Mouse (Mus musculus): ENCODE results near the gene Rgp1. TPM values are rescaled to one million over a fixed set of nuclear protein-coding genes. Genes with fewer than 3 reads are reported as not detected.
A peak's percentile ranks its signal among the peaks of the same experiment; 100 is the strongest.

Rgp1 gene
- total and polyA plus RNA-seq, 3 experiments: 17.1 to 47.6 TPM; not detected in 1

GRCm38 (mm10) chr4:43579731-43580130 is 1.2 kb downstream of the Rgp1 start:
- no peaks in the 10 kb centered on the region for H3K27me3 ChIP-seq (ENCODE audit: control insufficient read depth in 1 of 2, insufficient read depth in 2 of 2, low read length in 2 of 2)
- peaks cover 21% of the 10 kb centered on the region for H3K79me2 ChIP-seq (ENCODE audit: control insufficient read depth, insufficient read depth, low read length, poor library complexity)
- H3K9ac ChIP-seq (ENCODE audit: control insufficient read depth, low read depth, low read length, poor library complexity, severe bottlenecking): peak overlapping the region; percentile 93
- peak overlapping the region; percentile 93 to 95; a peak in 3 of 4 replicates for H3K4me3 ChIP-seq (ENCODE audit: control insufficient read depth in 1 of 2, insufficient read depth in 1 of 2, low read depth in 2 of 2, low read length in 2 of 2)
- H3K4me1 ChIP-seq (ENCODE audit: control insufficient read depth in 1 of 2, insufficient read depth in 2 of 2, low read length in 2 of 2): peaks cover 7 to 21% of the 10 kb centered on the region in 2 experiments
- TF ChIP-seq CTCF (IDR thresholded peaks at IDR 0.05 in 2 of 3, conservative IDR thresholded peaks at IDR 0.05 in 1 of 3; ENCODE audit: control insufficient read depth in 1 of 3, insufficient read depth in 1 of 3, low read depth in 2 of 3, low read length in 3 of 3, poor library complexity in 1 of 3, severe bottlenecking in 1 of 3) (no peak), GABPA (IDR thresholded peaks at IDR 0.05; ENCODE audit: low read depth, low read length) (no peak), HCFC1 (IDR thresholded peaks at IDR 0.05; ENCODE audit: low read depth, low read length) (no peak), NELFE (IDR thresholded peaks at IDR 0.05; ENCODE audit: low read depth, low read length) (no peak), POLR2AphosphoS5 (IDR thresholded peaks at IDR 0.05; ENCODE audit: borderline replicate concordance, low read depth, low read length) (no peak), ZKSCAN1 (IDR thresholded peaks at IDR 0.05; ENCODE audit: low read depth, low read length) (no peak), MEF2A (IDR thresholded peaks at IDR 0.05; ENCODE audit: extremely low read depth, insufficient replicate concordance, low read depth, low read length, poor library complexity, severe bottlenecking) (no peak), CHD2 (IDR thresholded peaks at IDR 0.05; ENCODE audit: low read length) (no peak), POLR2A (IDR thresholded peaks at IDR 0.05; ENCODE audit: control insufficient read depth in 1 of 2, insufficient read depth in 1 of 2, low read depth in 1 of 2, low read length in 2 of 2, poor library complexity in 1 of 2) (no peak), KAT2A (conservative IDR thresholded peaks at IDR 0.05; ENCODE audit: low read depth, low read length) (no peak), USF2 (IDR thresholded peaks at IDR 0.05; ENCODE audit: borderline replicate concordance in 1 of 2, insufficient read depth in 1 of 2, low read depth in 1 of 2, low read length in 2 of 2) (no peak)
- H3K36me3 ChIP-seq (ENCODE audit: control insufficient read depth in 1 of 2, insufficient read depth in 2 of 2, low read length in 2 of 2): peaks cover 0 to 3% of the 10 kb centered on the region in 2 experiments; a peak in 2 of 4 replicates
- no peak for DNase-seq (ENCODE audit: low read depth, low spot score)
- no peaks in the 10 kb centered on the region for H3K9me3 ChIP-seq (replicated peaks; ENCODE audit: insufficient read depth, low read length)
- no peak overlapping the region for H3K27ac ChIP-seq (ENCODE audit: control insufficient read depth, low read depth, low read length)

GRCm38 (mm10) chr4:43580721-43581120 is 2.2 kb downstream of the Rgp1 start:
- H3K36me3 ChIP-seq (ENCODE audit: control insufficient read depth in 1 of 2, insufficient read depth in 2 of 2, low read length in 2 of 2): peaks cover 0 to 3% of the 10 kb centered on the region in 2 experiments; a peak in 2 of 4 replicates
- no peak overlapping the region for H3K4me3 ChIP-seq (ENCODE audit: control insufficient read depth in 1 of 2, insufficient read depth in 1 of 2, low read depth in 2 of 2, low read length in 2 of 2)
- H3K9ac ChIP-seq (ENCODE audit: control insufficient read depth, low read depth, low read length, poor library complexity, severe bottlenecking): no peak overlapping the region
- H3K27me3 ChIP-seq (ENCODE audit: control insufficient read depth in 1 of 2, insufficient read depth in 2 of 2, low read length in 2 of 2): no peaks in the 10 kb centered on the region
- no peak overlapping the region for H3K27ac ChIP-seq (ENCODE audit: control insufficient read depth, low read depth, low read length)
- TF ChIP-seq MEF2A (IDR thresholded peaks at IDR 0.05; ENCODE audit: extremely low read depth, insufficient replicate concordance, low read depth, low read length, poor library complexity, severe bottlenecking) (no peak), MYC (IDR thresholded peaks at IDR 0.05; ENCODE audit: low read depth, low read length) (no peak), TBP (IDR thresholded peaks at IDR 0.05; ENCODE audit: low read depth, low read length) (no peak), CHD2 (IDR thresholded peaks at IDR 0.05; ENCODE audit: low read length) (no peak), RAD21 (IDR thresholded peaks at IDR 0.05; ENCODE audit: low read depth, low read length) (no peak), POLR2A (IDR thresholded peaks at IDR 0.05; ENCODE audit: control insufficient read depth in 1 of 2, insufficient read depth in 1 of 2, low read depth in 1 of 2, low read length in 2 of 2, poor library complexity in 1 of 2) (no peak), CTCF (IDR thresholded peaks at IDR 0.05 in 2 of 3, conservative IDR thresholded peaks at IDR 0.05 in 1 of 3; ENCODE audit: control insufficient read depth in 1 of 3, insufficient read depth in 1 of 3, low read depth in 2 of 3, low read length in 3 of 3, poor library complexity in 1 of 3, severe bottlenecking in 1 of 3) (no peak), UBTF (IDR thresholded peaks at IDR 0.05; ENCODE audit: borderline replicate concordance, insufficient read depth, low read depth, low read length) (no peak)
- no peaks in the 10 kb centered on the region for H3K9me3 ChIP-seq (replicated peaks; ENCODE audit: insufficient read depth, low read length)
- peaks cover 7 to 19% of the 10 kb centered on the region in 2 experiments for H3K4me1 ChIP-seq (ENCODE audit: control insufficient read depth in 1 of 2, insufficient read depth in 2 of 2, low read length in 2 of 2)
- DNase-seq (ENCODE audit: low read depth, low spot score): no peak
- H3K79me2 ChIP-seq (ENCODE audit: control insufficient read depth, insufficient read depth, low read length, poor library complexity): peaks cover 21% of the 10 kb centered on the region
